Mouse (Mus musculus) small intestine, adult 2 months (tissue): ENCODE measurements around the gene Inpp5a.

ENCODE experiments used
- CTCF ChIP-seq: fragments of 200-500 bp; IDR thresholded peaks from 2 replicates; pipeline ENCODE4 v1.5.1; 2012; ENCODE audit warnings: low read depth, mild to moderate bottlenecking, control low read depth, inconsistent platforms, low read length, moderate library complexity, mixed read lengths; ENCODE audit not compliant: insufficient replicate concordance, insufficient read length; ENCODE audit errors: extremely low read depth
- POLR2A ChIP-seq: fragments of 200-500 bp; IDR thresholded peaks from 2 replicates; pipeline ENCODE4 v1.6.1; 2012; ENCODE audit warnings: low read depth, mild to moderate bottlenecking, control low read depth, inconsistent platforms, low read length, moderate library complexity

DNA sequence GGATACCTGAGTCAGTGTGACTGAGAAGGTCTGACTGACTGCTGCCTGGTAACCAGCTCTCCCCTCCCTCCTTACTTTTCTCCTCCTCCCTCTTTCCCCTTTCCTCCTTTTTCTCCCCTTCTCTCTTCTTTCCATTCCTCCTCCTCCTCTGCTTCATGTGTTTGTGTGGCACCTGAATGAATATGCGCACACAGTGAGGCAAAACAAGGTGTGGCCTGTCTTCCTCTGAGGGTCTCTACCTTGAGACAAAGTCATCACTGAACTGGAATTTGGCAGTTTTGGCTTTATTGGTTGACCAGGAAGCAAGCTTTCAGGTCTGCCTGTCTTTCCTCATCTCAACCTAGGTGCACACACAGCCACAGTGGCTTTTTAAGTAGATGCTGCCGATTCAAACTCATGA is 147.9 kb downstream of the Inpp5a start:
- TF ChIP-seq POLR2A: no peak
- no peak for TF ChIP-seq CTCF
